14 mouse cellular contexts compared by ENCODE assay signal in genomic region chr12:9247506-9247905, GRCm38 (mm10).
"Had no signal": no experiment of that assay in that cellular context is flagged by ENCODE, and none has a peak within 500 bp of the region (broad histone marks: within the 10 kb centered on the region; RNA-seq: fewer than 3 reads in every experiment).

No protein-coding gene starts in this region.

- H3K27me3 ChIP-seq: liver, embryonic 15.5 days; megakaryocyte, embryonic 14.5 days; midbrain, embryonic 15.5 days; neural tube, embryonic 13.5 days; stomach, embryonic 15.5 days had no signal

- H3K36me3 ChIP-seq: limb, embryonic 10.5 days; liver, embryonic 15.5 days; midbrain, embryonic 15.5 days; neural tube, embryonic 13.5 days; stomach, embryonic 15.5 days had no signal

- H3K4me2 ChIP-seq: liver, embryonic 11.5 days; liver, embryonic 15.5 days; midbrain, embryonic 11.5 days; midbrain, embryonic 15.5 days; neural tube, embryonic 13.5 days; stomach, embryonic 15.5 days had no signal

- H3K9ac ChIP-seq: liver, embryonic 15.5 days; midbrain, embryonic 15.5 days; neural tube, embryonic 13.5 days; stomach, embryonic 15.5 days had no signal

- H3K4me3 ChIP-seq: limb, embryonic 10.5 days; liver, embryonic 15.5 days; megakaryocyte, embryonic 14.5 days; midbrain, embryonic 15.5 days; neural tube, embryonic 13.5 days; stomach, embryonic 15.5 days had no signal

- H3K27ac ChIP-seq: limb, embryonic 10.5 days; liver, embryonic 15.5 days; macrophage; midbrain, embryonic 15.5 days; neural tube, embryonic 13.5 days; stomach, embryonic 15.5 days had no signal

- H3K9me3 ChIP-seq: limb, embryonic 10.5 days; liver, embryonic 15.5 days; megakaryocyte, embryonic 14.5 days; midbrain, embryonic 15.5 days; neural tube, embryonic 13.5 days; stomach, embryonic 15.5 days had no signal

- ATAC-seq: midbrain, embryonic 15.5 days had no signal

- H3K4me1 ChIP-seq: liver, embryonic 15.5 days; megakaryocyte, embryonic 14.5 days; midbrain, embryonic 15.5 days; neural tube, embryonic 13.5 days; stomach, embryonic 15.5 days had no signal

- DNase-seq: kidney, adult 8-10 months; kidney, postnatal 25 days; lung, adult 2 months; lung, postnatal 10 days; thymus, postnatal 36 days had no signal
